Mouse (Mus musculus) testis, adult 2 months (tissue): ENCODE measurements around the gene Arcn1.

ENCODE experiments used
- CTCF ChIP-seq: fragments of 200-500 bp; IDR thresholded peaks from 2 replicates; pipeline ENCODE4 v1.5.1; 2012; ENCODE audit warnings: low read depth, mild to moderate bottlenecking, inconsistent platforms, low read length, moderate library complexity; ENCODE audit not compliant: control insufficient read depth, insufficient read depth, insufficient replicate concordance
- POLR2A ChIP-seq: fragments of 200-500 bp; IDR thresholded peaks from 2 replicates; pipeline ENCODE4 v1.6.1; 2012; ENCODE audit warnings: low read depth, mild to moderate bottlenecking, inconsistent platforms, low read length, moderate library complexity; ENCODE audit not compliant: control insufficient read depth

DNA sequence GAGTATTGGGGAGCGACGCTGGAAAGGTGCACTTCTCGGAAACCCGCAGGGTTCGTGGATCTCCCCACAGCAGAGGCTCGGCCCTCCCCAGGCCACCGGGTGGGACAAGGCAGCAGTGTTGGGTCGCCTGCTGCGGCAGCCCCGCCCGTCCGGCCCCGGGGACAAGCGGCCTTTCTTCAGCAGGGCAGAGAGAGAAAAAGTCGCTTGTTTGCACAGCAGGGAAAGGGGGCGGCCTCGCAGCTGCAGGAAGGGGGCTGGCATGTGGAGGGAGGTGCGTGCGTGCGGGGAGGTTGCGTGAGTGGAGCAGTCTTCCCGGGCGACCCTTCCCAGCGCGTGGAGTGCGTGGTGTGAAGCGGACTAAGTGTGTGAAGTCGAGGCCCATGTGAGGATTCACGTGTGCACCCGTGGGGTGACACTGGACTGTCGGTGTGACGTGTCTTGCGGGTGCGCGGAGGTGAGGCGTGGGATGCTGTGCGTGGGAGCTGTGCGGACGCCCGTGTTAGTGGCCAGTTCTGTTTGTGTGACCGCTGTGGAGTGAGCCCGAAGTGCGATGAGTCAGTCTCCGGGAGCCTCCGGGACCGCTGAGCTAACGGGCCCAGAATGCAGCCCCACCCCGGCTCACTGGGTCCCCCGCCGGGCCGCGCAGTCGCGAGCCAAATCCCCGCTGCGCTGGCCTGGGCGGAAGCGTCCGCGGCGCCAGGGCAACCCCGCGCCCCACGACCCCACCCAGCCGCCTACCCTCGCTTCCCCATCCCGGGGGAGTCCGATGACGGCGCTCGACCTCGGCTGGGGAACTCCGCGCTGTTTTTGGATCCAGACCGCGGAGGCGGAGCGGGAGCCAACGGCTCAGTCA is 33.7 kb downstream of the Arcn1 start:
- TF ChIP-seq CTCF (no peak), POLR2A (no peak)
